Mouse (Mus musculus): ENCODE data around the gene Tnfrsf25.

Tnfrsf25 gene

DNA sequence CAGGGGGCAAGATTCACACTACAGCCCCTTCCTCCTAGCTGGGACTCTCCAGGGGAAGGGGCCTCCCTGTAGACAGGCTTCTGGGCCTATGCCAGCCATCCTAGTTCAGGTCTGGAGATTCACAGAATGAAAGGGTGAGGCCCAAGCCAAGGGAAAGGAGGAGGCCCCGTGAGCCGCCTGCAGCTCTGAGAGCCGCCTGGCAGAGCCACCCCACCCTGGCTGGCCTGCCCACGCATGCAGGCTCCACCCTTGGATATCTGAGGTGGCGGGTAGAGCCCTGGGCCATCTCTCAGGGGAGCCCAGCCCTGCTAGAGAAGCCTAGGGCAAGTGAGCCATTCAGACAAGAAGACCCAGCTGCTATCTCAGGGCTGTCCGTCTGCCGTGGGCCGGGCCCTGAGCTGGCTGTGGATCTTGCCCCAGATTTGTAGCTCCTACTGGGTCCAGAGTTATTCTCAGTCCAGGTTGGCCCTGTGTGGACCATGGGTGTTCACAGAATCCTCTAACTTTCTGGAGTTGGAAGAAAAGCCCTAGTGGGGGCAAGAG, 22.9 kb upstream of the Tnfrsf25 start:
- DNase-seq (ENCODE audit: low read depth, low spot score): no peak

GRCm38 (mm10) chr4:152094233-152094632, 21.5 kb upstream of the Tnfrsf25 start:
- no peak for DNase-seq (ENCODE audit: low read depth, low spot score)

DNA sequence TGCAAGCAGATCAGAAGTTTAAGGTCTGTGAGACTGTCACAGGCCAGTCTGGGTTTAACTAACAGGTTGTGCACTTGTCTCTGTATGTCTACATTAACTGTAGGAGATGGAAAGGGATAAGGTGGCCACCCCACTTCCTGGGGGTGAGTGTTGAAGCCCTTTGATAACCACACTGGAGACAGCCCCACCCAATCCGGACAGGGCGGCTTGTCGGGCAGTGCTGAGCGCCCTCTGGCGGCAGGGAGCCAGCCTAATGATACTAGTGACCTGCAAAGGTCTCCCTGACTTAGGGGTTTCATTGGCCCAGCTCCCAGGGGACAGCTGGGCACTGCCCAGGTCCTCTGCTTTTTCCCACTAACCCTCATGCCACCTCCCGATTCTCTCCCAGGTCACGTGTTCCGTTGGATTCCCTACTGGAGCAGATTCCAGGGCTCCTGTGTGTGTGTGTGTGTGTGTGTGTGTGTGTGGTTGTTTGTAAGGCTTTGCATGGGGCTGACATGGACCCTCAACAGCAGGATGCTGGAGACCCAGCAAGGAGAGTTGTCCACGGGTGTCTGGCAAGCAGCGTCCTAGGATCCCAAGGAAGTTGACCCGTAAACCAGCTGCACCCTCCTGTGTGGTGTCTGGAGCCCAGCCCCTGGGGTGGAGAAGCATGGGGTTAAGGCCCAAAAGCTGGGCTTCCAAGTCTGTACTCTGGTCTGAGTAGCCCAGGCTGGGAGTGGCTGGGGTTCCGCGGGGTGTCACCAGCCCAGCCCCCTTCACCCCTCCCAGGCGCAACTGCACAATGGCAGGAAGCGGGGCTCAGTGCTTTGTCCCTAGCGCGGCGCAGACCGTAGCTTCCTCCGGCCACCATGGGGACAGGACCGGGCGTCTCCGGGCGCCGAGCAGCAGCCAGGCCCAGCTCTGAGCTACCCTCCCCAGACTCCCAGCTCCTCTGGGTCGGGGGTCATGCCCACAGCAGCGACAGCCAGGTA, 19.5 kb upstream of the Tnfrsf25 start:
- no peak for DNase-seq (ENCODE audit: low read depth, low spot score)

GRCm38 (mm10) chr4:152096927-152097326, 18.8 kb upstream of the Tnfrsf25 start:
- DNase-seq (ENCODE audit: low read depth, low spot score): no peak

- DNase-seq (ENCODE audit: low read depth, low spot score): no peak
Measured at GRCm38 (mm10) chr4:152097911-152098799, 17.6 kb upstream of the Tnfrsf25 start.

GRCm38 (mm10) chr4:152100541-152100940, 15.2 kb upstream of the Tnfrsf25 start:
- DNase-seq (ENCODE audit: low read depth, low spot score): no peak

DNA sequence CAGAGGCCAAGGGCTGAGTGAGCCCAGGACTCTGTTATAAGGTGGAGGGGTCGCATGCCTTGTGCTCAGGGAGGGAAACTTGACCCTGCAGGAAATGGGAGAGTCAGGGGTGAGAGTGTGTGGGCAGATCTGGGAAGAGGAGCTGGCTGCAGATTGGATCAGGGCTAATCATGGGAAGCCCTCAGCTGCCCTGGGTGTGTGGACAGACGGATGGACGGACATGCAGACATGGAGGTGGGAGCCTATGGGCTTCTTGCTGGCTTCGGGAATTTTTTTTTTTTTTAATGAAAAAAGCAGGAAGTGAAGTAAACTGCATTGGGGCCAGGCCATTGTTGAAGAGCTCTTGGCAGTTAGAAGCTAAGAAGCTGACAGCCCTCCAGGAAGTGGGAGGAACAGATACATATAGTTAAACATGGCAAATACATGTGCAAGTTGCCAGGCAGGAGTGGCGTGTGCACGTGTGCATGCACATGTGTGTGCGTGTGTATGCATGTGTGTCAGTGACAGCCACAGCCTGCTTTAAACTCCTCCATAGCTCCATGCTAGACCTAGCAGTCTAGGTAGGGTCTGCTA, 14.6 kb upstream of the Tnfrsf25 start:
- no peak for DNase-seq (ENCODE audit: low read depth, low spot score)

DNA sequence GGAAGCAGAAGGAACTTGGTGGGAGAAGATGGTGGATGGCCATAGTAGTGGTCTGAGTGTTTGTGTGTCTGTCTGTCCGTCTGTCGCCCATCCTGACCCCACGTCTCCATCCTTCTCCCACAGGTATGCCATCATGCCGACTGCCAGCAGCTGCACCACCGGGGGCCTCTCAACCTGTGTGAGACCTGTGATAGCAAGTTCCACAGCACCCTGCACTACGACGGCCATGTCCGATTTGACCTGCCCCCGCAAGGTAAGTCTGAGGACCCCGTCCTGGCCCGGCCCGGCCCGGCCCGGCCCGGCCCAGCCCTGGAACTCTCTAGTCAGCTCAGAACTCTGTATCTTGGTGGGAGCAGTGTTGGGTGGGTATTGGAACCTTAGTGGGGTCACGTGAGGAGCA, 13.8 kb upstream of the Tnfrsf25 start:
- DNase-seq (ENCODE audit: low read depth, low spot score): no peak

GRCm38 (mm10) chr4:152103025-152103424, 12.7 kb upstream of the Tnfrsf25 start:
- DNase-seq (ENCODE audit: low read depth, low spot score): no peak

DNA sequence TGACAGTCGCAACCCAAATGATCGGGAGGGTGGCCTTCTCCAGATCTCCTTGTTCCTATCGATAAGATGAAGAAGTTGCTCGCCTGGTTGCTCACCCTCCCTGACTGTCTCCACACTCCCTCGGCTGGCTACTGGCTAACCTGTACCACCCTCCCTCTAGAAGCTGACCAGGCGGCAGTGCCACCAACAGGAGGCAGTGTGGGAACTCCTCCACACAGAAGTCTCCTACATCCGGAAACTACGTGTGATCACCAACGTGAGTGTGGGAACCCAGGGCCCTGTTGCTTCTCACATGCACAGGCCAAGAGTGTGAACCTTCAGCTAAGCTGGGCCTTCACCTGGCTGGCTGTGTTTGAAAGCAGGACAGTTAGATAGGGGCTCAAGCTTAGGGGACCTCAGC, 9.0 kb upstream of the Tnfrsf25 start:
- no peak for DNase-seq (ENCODE audit: low read depth, low spot score)

DNA sequence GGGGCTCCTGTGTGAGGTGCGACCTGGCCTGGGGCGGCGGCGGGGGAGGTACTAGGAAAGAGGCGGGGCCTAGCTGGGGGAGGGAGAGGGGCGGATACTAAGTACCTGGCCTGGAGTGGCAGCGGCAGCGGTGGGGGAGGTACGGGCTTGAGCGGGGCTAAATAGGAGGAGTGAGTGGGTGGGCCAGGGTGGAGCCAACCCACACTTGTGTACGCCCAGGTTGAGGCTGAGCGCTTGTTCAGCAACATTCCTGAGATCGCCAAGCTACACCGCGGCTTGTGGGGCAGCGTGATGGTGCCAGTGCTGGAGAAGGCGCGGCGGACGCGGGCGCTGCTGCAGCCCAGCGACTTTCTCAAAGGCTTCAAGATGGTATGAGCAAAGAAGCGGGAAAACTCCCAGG, 8.2 kb upstream of the Tnfrsf25 start:
- DNase-seq (ENCODE audit: low read depth, low spot score): no peak

DNA sequence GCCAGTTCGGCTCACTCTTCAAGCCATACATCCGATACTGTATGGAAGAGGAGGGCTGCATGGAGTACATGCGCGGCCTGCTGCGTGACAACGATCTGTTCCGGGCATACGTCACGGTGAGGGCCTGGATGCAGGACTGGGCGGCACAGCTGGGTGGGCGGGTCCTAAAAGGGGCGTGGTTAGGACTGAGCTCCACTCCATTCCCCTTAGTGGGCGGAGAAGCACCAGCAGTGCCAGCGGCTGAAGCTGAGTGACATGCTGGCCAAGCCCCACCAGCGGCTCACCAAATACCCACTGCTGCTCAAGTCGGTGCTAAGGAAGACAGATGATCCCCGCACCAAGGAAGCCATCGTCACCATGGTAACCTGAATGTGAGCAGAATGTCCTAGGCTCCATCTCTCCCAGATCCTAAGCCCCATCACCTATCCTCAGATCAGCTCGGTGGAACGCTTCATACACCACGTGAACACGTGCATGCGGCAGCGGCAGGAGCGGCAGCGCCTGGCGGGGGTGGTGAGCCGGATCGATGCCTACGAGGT, 7.7 kb upstream of the Tnfrsf25 start:
- DNase-seq (ENCODE audit: low read depth, low spot score): no peak

GRCm38 (mm10) chr4:152108673-152109072, 7.1 kb upstream of the Tnfrsf25 start:
- no peak for DNase-seq (ENCODE audit: low read depth, low spot score)

GRCm38 (mm10) chr4:152109509-152109908, 6.2 kb upstream of the Tnfrsf25 start:
- DNase-seq (ENCODE audit: low read depth, low spot score): no peak

- no peak for DNase-seq (ENCODE audit: low read depth, low spot score)
Measured at GRCm38 (mm10) chr4:152110689-152111088, 5.0 kb upstream of the Tnfrsf25 start.

DNA sequence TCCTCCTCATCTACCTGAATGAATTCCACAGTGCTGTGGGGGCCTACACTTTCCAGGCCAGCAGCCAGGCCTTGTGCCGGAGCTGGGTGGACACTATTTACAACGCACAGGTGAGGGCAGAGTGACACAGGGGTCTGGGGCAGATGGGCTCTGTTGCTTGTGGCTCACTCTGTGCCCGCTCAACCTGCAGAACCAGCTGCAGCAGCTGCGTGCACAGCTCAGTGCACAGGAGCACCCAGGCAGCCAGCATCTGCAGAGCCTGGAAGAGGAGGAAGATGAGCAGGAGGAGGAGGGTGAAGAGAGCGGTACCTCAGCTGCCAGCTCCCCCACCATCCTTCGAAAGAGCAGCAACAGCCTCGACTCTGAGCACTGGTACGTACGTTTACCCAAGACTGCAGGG, 3.4 kb upstream of the Tnfrsf25 start:
- no peak for DNase-seq (ENCODE audit: low read depth, low spot score)

GRCm38 (mm10) chr4:152114080-152114479, 1.7 kb upstream of the Tnfrsf25 start:
- no peak for DNase-seq (ENCODE audit: low read depth, low spot score)

- DNase-seq (ENCODE audit: low read depth, low spot score): no peak
Measured at GRCm38 (mm10) chr4:152117538-152117937, 1.8 kb downstream of the Tnfrsf25 start.

DNA sequence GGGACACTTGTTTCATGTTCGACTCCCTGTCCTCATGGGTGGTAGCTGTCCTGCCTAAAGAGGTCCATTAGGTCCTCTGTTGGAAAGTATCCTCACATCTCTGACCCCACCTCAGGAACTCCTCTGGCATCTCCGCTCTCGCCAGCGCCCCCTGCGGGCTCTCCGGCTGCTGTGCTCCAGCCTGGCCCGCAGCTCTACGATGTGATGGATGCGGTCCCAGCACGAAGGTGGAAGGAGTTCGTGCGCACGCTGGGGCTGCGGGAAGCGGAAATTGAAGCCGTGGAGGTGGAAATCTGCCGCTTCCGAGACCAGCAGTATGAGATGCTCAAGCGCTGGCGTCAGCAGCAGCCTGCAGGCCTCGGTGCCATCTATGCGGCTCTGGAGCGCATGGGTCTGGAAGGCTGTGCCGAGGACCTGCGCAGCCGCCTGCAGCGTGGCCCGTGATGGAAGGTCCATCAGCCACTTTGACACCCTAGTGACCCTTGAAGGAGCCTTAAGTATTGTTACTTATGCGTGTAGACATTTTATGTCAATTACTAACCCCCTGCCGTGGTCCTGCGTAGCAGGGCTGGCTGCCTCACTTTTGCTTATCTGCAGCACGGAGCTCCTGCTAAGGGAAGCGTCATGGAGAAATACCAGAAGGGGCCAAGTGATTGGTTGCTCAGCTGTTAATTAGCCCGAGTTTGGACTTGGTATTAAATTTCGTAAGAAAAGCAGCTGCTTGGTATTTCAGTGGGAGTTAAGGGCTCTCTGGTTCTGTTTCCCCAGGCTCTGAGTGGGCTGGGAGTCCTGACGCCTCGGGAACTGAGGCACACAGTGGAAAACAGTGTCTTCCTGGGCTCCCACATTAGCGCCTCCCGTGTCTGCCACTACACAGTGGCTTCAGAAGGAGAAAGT, 3.9 kb downstream of the Tnfrsf25 start:
- DNase-seq (ENCODE audit: low read depth, low spot score): no peak

Measured in WW6 (cell line).